Mouse (Mus musculus) cortical plate, adult 2 months (tissue): ENCODE data around the gene Frrs1l.

Source experiments
- CTCF ChIP-seq: fragments of 200-500 bp; IDR thresholded peaks from 2 replicates; pipeline ENCODE4 v1.5.1; 2011; ENCODE audit warnings: mild to moderate bottlenecking, control low read depth, low read length; ENCODE audit not compliant: insufficient read depth; ENCODE audit errors: extremely low read depth
- POLR2A ChIP-seq: fragments of 200-500 bp; IDR thresholded peaks from 2 replicates; pipeline ENCODE4 v1.6.1; 2011; ENCODE audit warnings: mild to moderate bottlenecking, low read length, control low read depth; ENCODE audit not compliant: insufficient read depth; ENCODE audit errors: extremely low read depth

GRCm38 (mm10) chr4:57016366-57017171 is 26.4 kb upstream of the Frrs1l start:
- no peak for TF ChIP-seq POLR2A
- TF ChIP-seq CTCF, result no peak
